Comparison of ENCODE assay signal across 10 mouse cellular contexts in the genomic region with DNA sequence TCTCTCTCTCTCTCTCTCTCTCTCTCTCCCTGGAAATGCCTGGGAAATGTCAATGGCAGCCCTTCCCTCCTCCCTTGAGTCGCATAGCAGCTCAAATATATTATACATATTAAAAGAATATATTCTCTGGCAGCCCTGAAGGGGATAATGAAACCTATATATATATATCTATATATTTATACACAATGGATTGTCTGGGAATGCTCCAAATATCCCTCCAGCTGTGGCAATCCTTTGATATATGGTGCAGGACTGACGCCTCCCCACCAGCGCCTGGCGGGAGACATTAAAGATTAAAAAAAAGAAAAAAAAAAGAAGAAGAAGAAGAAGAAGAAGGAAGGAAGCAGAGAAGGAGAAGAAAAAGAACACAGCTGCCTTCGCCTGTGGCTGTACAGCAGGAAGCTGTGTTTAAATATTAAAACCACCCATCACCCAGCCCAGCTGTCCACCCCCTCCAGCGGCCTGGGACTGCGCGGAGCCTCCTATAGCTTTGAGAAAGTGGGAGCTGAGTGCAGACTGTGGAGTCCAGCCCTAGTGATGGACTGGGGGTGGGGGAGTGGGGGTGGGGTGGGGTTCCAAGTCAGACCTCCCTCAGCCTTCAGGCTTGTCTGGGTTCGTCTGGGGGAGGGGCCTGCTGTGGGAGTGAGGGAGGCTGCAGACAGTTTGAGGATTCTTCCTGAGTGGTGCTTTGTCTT. TPM values are rescaled to one million over a fixed set of nuclear protein-coding genes. Genes with fewer than 3 reads are reported as not detected.
DNase-seq lines count a peak whose midpoint lies in the region; ATAC-seq lines count a peak whose summit lies in the region.
"Had no signal": no experiment of that assay in that cellular context is flagged by ENCODE, and none has a peak within 500 bp of the region (broad histone marks: within the 10 kb centered on the region; RNA-seq: fewer than 3 reads in every experiment).

No protein-coding gene starts in this region.

- no peak overlapping the region for H3K4me2 ChIP-seq in embryonic facial prominence, embryonic 11.5 days (ENCODE audit: low read depth, low read length)
- H3K4me2 ChIP-seq in liver, embryonic 11.5 days = no peak overlapping the region
- H3K4me2 ChIP-seq in liver, embryonic 12.5 days = no peak overlapping the region
- H3K4me2 ChIP-seq in hindbrain, embryonic 12.5 days (replicated peaks) = no peak overlapping the region
- no peak overlapping the region for H3K4me2 ChIP-seq in midbrain, embryonic 16.5 days (ENCODE audit: low read length)
- H3K4me2 ChIP-seq in forebrain, embryonic 15.5 days (replicated peaks) = no peak overlapping the region
- H3K4me2 ChIP-seq: heart, embryonic 13.5 days had no signal

- no peaks in the 10 kb centered on the region for H3K4me1 ChIP-seq in embryonic facial prominence, embryonic 11.5 days (ENCODE audit: control insufficient read depth, insufficient read depth, low read length)
- peaks cover 19% of the 10 kb centered on the region for H3K4me1 ChIP-seq in embryonic facial prominence, embryonic 10.5 days
- 0 out of 2 replicates have a peak, but pooled peaks cover 3% of the 10 kb centered on the region for H3K4me1 ChIP-seq in liver, embryonic 11.5 days (replicated peaks; ENCODE audit: control insufficient read depth, insufficient read depth, low read length)
- no peaks in the 10 kb centered on the region for H3K4me1 ChIP-seq in liver, embryonic 12.5 days
- H3K4me1 ChIP-seq in hindbrain, embryonic 12.5 days = peaks cover 21% of the 10 kb centered on the region
- peaks cover 17% of the 10 kb centered on the region for H3K4me1 ChIP-seq in midbrain, embryonic 16.5 days (ENCODE audit: control insufficient read depth, insufficient read depth, low read length)
- H3K4me1 ChIP-seq in forebrain, embryonic 15.5 days = no peaks in the 10 kb centered on the region
- H3K4me1 ChIP-seq: heart, embryonic 13.5 days had no signal

- 0 out of 2 replicates have a peak, but pooled peaks have one; percentile 61 for ATAC-seq in embryonic facial prominence, embryonic 11.5 days (replicated peaks; ENCODE audit: insufficient number of reproducible peaks, low FRiP score, low TSS enrichment, low read depth)
- ATAC-seq in liver, embryonic 11.5 days (replicated peaks; ENCODE audit: low FRiP score) = no peak
- no peak for ATAC-seq in liver, embryonic 12.5 days
- ATAC-seq in hindbrain, embryonic 12.5 days (ENCODE audit: low FRiP score) = no peak
- ATAC-seq in midbrain, embryonic 16.5 days = peak; percentile 53; the same call in 1 of the 2 replicates
- no peak for ATAC-seq in forebrain, embryonic 15.5 days (replicated peaks)

- H3K9ac ChIP-seq in embryonic facial prominence, embryonic 11.5 days (replicated peaks; ENCODE audit: low read length) = no peak overlapping the region
- H3K9ac ChIP-seq in liver, embryonic 11.5 days (ENCODE audit: low read depth, low read length) = no peak overlapping the region
- no peak overlapping the region for H3K9ac ChIP-seq in liver, embryonic 12.5 days
- H3K9ac ChIP-seq in hindbrain, embryonic 12.5 days = 0 out of 2 replicates have a peak overlapping the region, but pooled peaks have one; percentile 2
- no peak overlapping the region for H3K9ac ChIP-seq in midbrain, embryonic 16.5 days (ENCODE audit: low read depth, low read length)
- no peak overlapping the region for H3K9ac ChIP-seq in forebrain, embryonic 15.5 days (replicated peaks)
- H3K9ac ChIP-seq: heart, embryonic 13.5 days had no signal

- H3K27ac ChIP-seq in embryonic facial prominence, embryonic 11.5 days (replicated peaks; ENCODE audit: low read depth, low read length) = no peak overlapping the region
- H3K27ac ChIP-seq in embryonic facial prominence, embryonic 10.5 days (replicated peaks) = no peak overlapping the region; the same call in 1 of the 2 replicates
- peak overlapping the region; percentile 41; the same call in 1 of the 2 replicates for H3K27ac ChIP-seq in liver, embryonic 11.5 days (ENCODE audit: low read depth, low read length)
- no peak overlapping the region for H3K27ac ChIP-seq in liver, embryonic 12.5 days
- peak overlapping the region; percentile 65 for H3K27ac ChIP-seq in hindbrain, embryonic 12.5 days
- peak overlapping the region; percentile 69 for H3K27ac ChIP-seq in midbrain, embryonic 16.5 days (ENCODE audit: low read length)
- no peak overlapping the region for H3K27ac ChIP-seq in forebrain, embryonic 15.5 days (replicated peaks)
- H3K27ac ChIP-seq: heart, embryonic 13.5 days had no signal

- H3K9me3 ChIP-seq in embryonic facial prominence, embryonic 11.5 days (replicated peaks; ENCODE audit: control insufficient read depth, low read length) = no peaks in the 10 kb centered on the region
- H3K9me3 ChIP-seq in embryonic facial prominence, embryonic 10.5 days = no peaks in the 10 kb centered on the region
- H3K9me3 ChIP-seq in liver, embryonic 11.5 days (ENCODE audit: control insufficient read depth, low read length) = no peaks in the 10 kb centered on the region
- no peaks in the 10 kb centered on the region for H3K9me3 ChIP-seq in liver, embryonic 12.5 days (replicated peaks)
- H3K9me3 ChIP-seq in hindbrain, embryonic 12.5 days (replicated peaks) = no peaks in the 10 kb centered on the region
- no peaks in the 10 kb centered on the region for H3K9me3 ChIP-seq in midbrain, embryonic 16.5 days (replicated peaks; ENCODE audit: control insufficient read depth, low read length, poor library complexity, severe bottlenecking)
- no peaks in the 10 kb centered on the region for H3K9me3 ChIP-seq in forebrain, embryonic 15.5 days
- H3K9me3 ChIP-seq: heart, embryonic 13.5 days had no signal

- peak; percentile 19 for DNase-seq in embryonic facial prominence, embryonic 11.5 days (ENCODE audit: low spot score)
- DNase-seq in embryonic facial prominence, embryonic 10.5 days (ENCODE audit: low spot score) = no peak
- no peak for DNase-seq in liver, embryonic 11.5 days (ENCODE audit: low spot score)
- DNase-seq in right cerebral cortex, adult 18-20 months = no peak

- no peaks in the 10 kb centered on the region for H3K36me3 ChIP-seq in embryonic facial prominence, embryonic 11.5 days (replicated peaks; ENCODE audit: control insufficient read depth, insufficient read depth, low read depth, low read length)
- no peaks in the 10 kb centered on the region for H3K36me3 ChIP-seq in embryonic facial prominence, embryonic 10.5 days (replicated peaks)
- no peaks in the 10 kb centered on the region for H3K36me3 ChIP-seq in liver, embryonic 11.5 days (ENCODE audit: control insufficient read depth, insufficient read depth, low read length)
- H3K36me3 ChIP-seq in liver, embryonic 12.5 days = no peaks in the 10 kb centered on the region
- H3K36me3 ChIP-seq in hindbrain, embryonic 12.5 days = no peaks in the 10 kb centered on the region
- H3K36me3 ChIP-seq in midbrain, embryonic 16.5 days (ENCODE audit: control insufficient read depth, insufficient read depth, low read length) = no peaks in the 10 kb centered on the region
- no peaks in the 10 kb centered on the region for H3K36me3 ChIP-seq in forebrain, embryonic 15.5 days
- H3K36me3 ChIP-seq: heart, embryonic 13.5 days had no signal

- no peak overlapping the region for H3K4me3 ChIP-seq in embryonic facial prominence, embryonic 11.5 days (ENCODE audit: low read depth, low read length)
- no peak overlapping the region for H3K4me3 ChIP-seq in embryonic facial prominence, embryonic 10.5 days
- H3K4me3 ChIP-seq in liver, embryonic 11.5 days (ENCODE audit: low read depth, low read length) = no peak overlapping the region
- H3K4me3 ChIP-seq in liver, embryonic 12.5 days = no peak overlapping the region
- H3K4me3 ChIP-seq in hindbrain, embryonic 12.5 days = no peak overlapping the region
- H3K4me3 ChIP-seq in midbrain, embryonic 16.5 days (ENCODE audit: low read depth, low read length) = no peak overlapping the region
- no peak overlapping the region for H3K4me3 ChIP-seq in forebrain, embryonic 15.5 days
- H3K4me3 ChIP-seq: erythroblast, embryonic 14.5 days; heart, embryonic 13.5 days had no signal

- H3K27me3 ChIP-seq in embryonic facial prominence, embryonic 11.5 days (ENCODE audit: control insufficient read depth, insufficient read depth, low read length) = no peaks in the 10 kb centered on the region
- peaks cover 21% of the 10 kb centered on the region for H3K27me3 ChIP-seq in embryonic facial prominence, embryonic 10.5 days (replicated peaks; ENCODE audit: low read depth, poor library complexity, severe bottlenecking)
- H3K27me3 ChIP-seq in liver, embryonic 11.5 days (replicated peaks; ENCODE audit: control insufficient read depth, insufficient read depth, low read length) = 0 out of 2 replicates have a peak, but pooled peaks cover 4% of the 10 kb centered on the region
- peaks cover 19% of the 10 kb centered on the region for H3K27me3 ChIP-seq in liver, embryonic 12.5 days (replicated peaks)
- peaks cover 20% of the 10 kb centered on the region; the same call in 1 of the 2 replicates for H3K27me3 ChIP-seq in hindbrain, embryonic 12.5 days
- H3K27me3 ChIP-seq in midbrain, embryonic 16.5 days (ENCODE audit: control insufficient read depth, insufficient read depth, low read depth, low read length) = no peaks in the 10 kb centered on the region
- H3K27me3 ChIP-seq in forebrain, embryonic 15.5 days = peaks cover 4% of the 10 kb centered on the region; the same call in 1 of the 2 replicates

- 64% methylated on average over 9 of the region's 9 CpGs for WGBS in embryonic facial prominence, embryonic 11.5 days
- WGBS in embryonic facial prominence, embryonic 10.5 days = 67% methylated on average over 9 of the region's 9 CpGs
- 49% methylated on average over 9 of the region's 9 CpGs for WGBS in liver, embryonic 11.5 days
- 43% methylated on average over 9 of the region's 9 CpGs for whole genome bisulfite sequencing in liver, embryonic 12.5 days (ENCODE audit: insufficient replicate concordance)
- 49% methylated on average over 9 of the region's 9 CpGs for WGBS in hindbrain, embryonic 12.5 days
- WGBS in midbrain, embryonic 16.5 days = 29% methylated on average over 9 of the region's 9 CpGs
- whole genome bisulfite sequencing in forebrain, embryonic 15.5 days = 58% methylated on average over 9 of the region's 9 CpGs

RNA-seq across cellular contexts. Expression of a gene that starts 36.6 kb away (rescaled TPM):
- polyA plus RNA-seq in embryonic facial prominence, embryonic 11.5 days (2014; fragmentation: Nextera tagmentation; extraction: Ambion mirVana) = 90.2 and 97.9 TPM in 2 replicates
- polyA plus RNA-seq in embryonic facial prominence, embryonic 10.5 days (2016; fragmentation: Nextera tagmentation; extraction: Ambion mirVana) = 82.1 and 82.3 TPM in 2 replicates
- polyA plus RNA-seq in liver, embryonic 11.5 days (2014; fragmentation: Nextera tagmentation; extraction: Ambion mirVana) = 25.9 and 26.2 TPM in 2 replicates
- 12.3 and 13.4 TPM in 2 replicates for polyA plus RNA-seq in liver, embryonic 12.5 days (2016; fragmentation: Nextera tagmentation; extraction: Ambion mirVana)
- 139 and 140 TPM in 2 replicates for polyA plus RNA-seq in hindbrain, embryonic 12.5 days (2016; fragmentation: Nextera tagmentation; extraction: Ambion mirVana)
- polyA plus RNA-seq in midbrain, embryonic 16.5 days (2015; fragmentation: Nextera tagmentation; extraction: Ambion mirVana) = 357 and 363 TPM in 2 replicates
- 184 and 201 TPM in 2 replicates for polyA plus RNA-seq in forebrain, embryonic 15.5 days (2015; fragmentation: Nextera tagmentation; extraction: Ambion mirVana)

RNA-seq across cellular contexts. Expression of a gene that starts 47.8 kb away (rescaled TPM):
- polyA plus RNA-seq in embryonic facial prominence, embryonic 11.5 days (2014; fragmentation: Nextera tagmentation; extraction: Ambion mirVana) = 1,482 and 1,542 TPM in 2 replicates
- polyA plus RNA-seq in embryonic facial prominence, embryonic 10.5 days (2016; fragmentation: Nextera tagmentation; extraction: Ambion mirVana) = 2,080 and 2,294 TPM in 2 replicates
- polyA plus RNA-seq in liver, embryonic 11.5 days (2014; fragmentation: Nextera tagmentation; extraction: Ambion mirVana) = 143 and 171 TPM in 2 replicates
- polyA plus RNA-seq in liver, embryonic 12.5 days (2016; fragmentation: Nextera tagmentation; extraction: Ambion mirVana) = 79.0 and 80.8 TPM in 2 replicates
- 3,841 and 3,900 TPM in 2 replicates for polyA plus RNA-seq in hindbrain, embryonic 12.5 days (2016; fragmentation: Nextera tagmentation; extraction: Ambion mirVana)
- 9,243 and 10,143 TPM in 2 replicates for polyA plus RNA-seq in midbrain, embryonic 16.5 days (2015; fragmentation: Nextera tagmentation; extraction: Ambion mirVana)
- 6,946 and 7,065 TPM in 2 replicates for polyA plus RNA-seq in forebrain, embryonic 15.5 days (2015; fragmentation: Nextera tagmentation; extraction: Ambion mirVana)

Comparison
In these comparisons a context has a peak if more than half of its experiments do, and no peak if none do; other contexts are left out.
1. H3K27ac ChIP-seq: peak in liver, embryonic 11.5 days (single experiment), hindbrain, embryonic 12.5 days (single experiment) and midbrain, embryonic 16.5 days (single experiment); none in embryonic facial prominence, embryonic 11.5 days (single experiment), embryonic facial prominence, embryonic 10.5 days (single experiment), liver, embryonic 12.5 days (single experiment) and forebrain, embryonic 15.5 days (single experiment).
2. ATAC-seq: peak in embryonic facial prominence, embryonic 11.5 days (single experiment) and midbrain, embryonic 16.5 days (single experiment); none in liver, embryonic 11.5 days (single experiment), liver, embryonic 12.5 days (single experiment), hindbrain, embryonic 12.5 days (single experiment) and forebrain, embryonic 15.5 days (single experiment).